Mouse (Mus musculus): ENCODE measurements around the gene N4bp2. TPM values are rescaled to one million over a fixed set of nuclear protein-coding genes. Genes with fewer than 3 reads are reported as not detected.

N4bp2 gene
- polyA plus RNA-seq, 1 experiment, result 15.4 TPM

GRCm38 (mm10) chr5:65860281-65861000 is 97.1 kb downstream of the N4bp2 start:
- TF ChIP-seq POLR2A (IDR thresholded peaks at IDR 0.05; ENCODE audit: low read depth, low read length) (no peak), CTCF (IDR thresholded peaks at IDR 0.05; ENCODE audit: borderline replicate concordance, insufficient read depth, low read length) (no peak)
- no peak overlapping the region for H3K4me3 ChIP-seq (ENCODE audit: insufficient read depth, low read length)
- no peak overlapping the region for H3K27ac ChIP-seq (ENCODE audit: insufficient read depth, low read length)
- peaks cover 3% of the 10 kb centered on the region; the same call in 1 of the 2 replicates for H3K4me1 ChIP-seq (ENCODE audit: control insufficient read depth, insufficient read depth, low read length)

- Histone ChIP-seq H3K4me1 (ENCODE audit: control insufficient read depth, insufficient read depth, low read length) (peaks cover 3% of the 10 kb centered on the region; the same call in 1 of the 2 replicates), H3K4me3 (ENCODE audit: insufficient read depth, low read length) (no peak within 1 kb of the TSS), H3K27ac (ENCODE audit: insufficient read depth, low read length) (no peak within 1 kb of the TSS)
- TF ChIP-seq CTCF (IDR thresholded peaks at IDR 0.05; ENCODE audit: borderline replicate concordance, insufficient read depth, low read length) (no peak), POLR2A (IDR thresholded peaks at IDR 0.05; ENCODE audit: low read depth, low read length) (no peak)
Observed at GRCm38 (mm10) chr5:65861154-65861944, 98.0 kb downstream of the N4bp2 start, which contains the start of gene Rhoh. Gene Rhoh, plus strand, starts transcription at chr5:65861213.

- TF ChIP-seq POLR2A (IDR thresholded peaks at IDR 0.05; ENCODE audit: low read depth, low read length) (no peak), CTCF (IDR thresholded peaks at IDR 0.05; ENCODE audit: borderline replicate concordance, insufficient read depth, low read length) (no peak)
- Histone ChIP-seq H3K27ac (ENCODE audit: insufficient read depth, low read length) (no peak overlapping the region), H3K4me1 (ENCODE audit: control insufficient read depth, insufficient read depth, low read length) (peaks cover 3% of the 10 kb centered on the region; the same call in 1 of the 2 replicates), H3K4me3 (ENCODE audit: insufficient read depth, low read length) (no peak overlapping the region)
Observed at GRCm38 (mm10) chr5:65862217-65862927, 99.1 kb downstream of the N4bp2 start.

GRCm38 (mm10) chr5:65863349-65863749 is 100.0 kb downstream of the N4bp2 start:
- TF ChIP-seq CTCF (IDR thresholded peaks at IDR 0.05; ENCODE audit: borderline replicate concordance, insufficient read depth, low read length) (no peak), POLR2A (IDR thresholded peaks at IDR 0.05; ENCODE audit: low read depth, low read length) (no peak)
- H3K4me3 ChIP-seq (ENCODE audit: insufficient read depth, low read length), result no peak overlapping the region

GRCm38 (mm10) chr5:65864486-65864885 is 101.2 kb downstream of the N4bp2 start:
- Histone ChIP-seq H3K4me1 (ENCODE audit: control insufficient read depth, insufficient read depth, low read length) (no peaks in the 10 kb centered on the region), H3K4me3 (ENCODE audit: insufficient read depth, low read length) (no peak overlapping the region), H3K27ac (ENCODE audit: insufficient read depth, low read length) (no peak overlapping the region)
- TF ChIP-seq CTCF (IDR thresholded peaks at IDR 0.05; ENCODE audit: borderline replicate concordance, insufficient read depth, low read length) (no peak), POLR2A (IDR thresholded peaks at IDR 0.05; ENCODE audit: low read depth, low read length) (no peak)

More at GRCm38 (mm10) chr5:65863349-65863749, 100.0 kb downstream of the N4bp2 start:
- peaks cover 3% of the 10 kb centered on the region; the same call in 1 of the 2 replicates for H3K4me1 ChIP-seq (ENCODE audit: control insufficient read depth, insufficient read depth, low read length)
- H3K27ac ChIP-seq (ENCODE audit: insufficient read depth, low read length), result no peak overlapping the region

GRCm38 (mm10) chr5:65864946-65865345 is 101.6 kb downstream of the N4bp2 start:
- Histone ChIP-seq H3K4me3 (ENCODE audit: insufficient read depth, low read length) (no peak overlapping the region), H3K4me1 (ENCODE audit: control insufficient read depth, insufficient read depth, low read length) (no peaks in the 10 kb centered on the region), H3K27ac (ENCODE audit: insufficient read depth, low read length) (no peak overlapping the region)
- no peak for TF ChIP-seq CTCF (IDR thresholded peaks at IDR 0.05; ENCODE audit: borderline replicate concordance, insufficient read depth, low read length)
- no peak for TF ChIP-seq POLR2A (IDR thresholded peaks at IDR 0.05; ENCODE audit: low read depth, low read length)

GRCm38 (mm10) chr5:65866591-65866990 is 103.3 kb downstream of the N4bp2 start:
- Histone ChIP-seq H3K4me3 (ENCODE audit: insufficient read depth, low read length) (no peak overlapping the region), H3K27ac (ENCODE audit: insufficient read depth, low read length) (no peak overlapping the region), H3K4me1 (ENCODE audit: control insufficient read depth, insufficient read depth, low read length) (no peaks in the 10 kb centered on the region)
- TF ChIP-seq POLR2A (IDR thresholded peaks at IDR 0.05; ENCODE audit: low read depth, low read length) (no peak), CTCF (IDR thresholded peaks at IDR 0.05; ENCODE audit: borderline replicate concordance, insufficient read depth, low read length) (no peak)

- no peaks in the 10 kb centered on the region for H3K4me1 ChIP-seq (ENCODE audit: control insufficient read depth, insufficient read depth, low read length)
Observed at GRCm38 (mm10) chr5:65867380-65868116, 104.2 kb downstream of the N4bp2 start.

GRCm38 (mm10) chr5:65868419-65868818 is 105.1 kb downstream of the N4bp2 start:
- no peak for TF ChIP-seq CTCF (IDR thresholded peaks at IDR 0.05; ENCODE audit: borderline replicate concordance, insufficient read depth, low read length)
- TF ChIP-seq POLR2A (IDR thresholded peaks at IDR 0.05; ENCODE audit: low read depth, low read length), result no peak
- no peak overlapping the region for H3K27ac ChIP-seq (ENCODE audit: insufficient read depth, low read length)
- H3K4me1 ChIP-seq (ENCODE audit: control insufficient read depth, insufficient read depth, low read length), result no peaks in the 10 kb centered on the region
- no peak overlapping the region for H3K4me3 ChIP-seq (ENCODE audit: insufficient read depth, low read length)

More at GRCm38 (mm10) chr5:65867380-65868116, 104.2 kb downstream of the N4bp2 start:
- Histone ChIP-seq H3K4me3 (ENCODE audit: insufficient read depth, low read length) (no peak overlapping the region), H3K27ac (ENCODE audit: insufficient read depth, low read length) (no peak overlapping the region)
- TF ChIP-seq POLR2A (IDR thresholded peaks at IDR 0.05; ENCODE audit: low read depth, low read length) (no peak), CTCF (IDR thresholded peaks at IDR 0.05; ENCODE audit: borderline replicate concordance, insufficient read depth, low read length) (no peak)

All from embryonic fibroblast, embryonic 13.5 days (primary cell).